Mouse (Mus musculus): ENCODE results near the gene Tdrd5. TPM values are rescaled to one million over a fixed set of nuclear protein-coding genes. Genes with fewer than 3 reads are reported as not detected.

The Tdrd5 gene
- 0.60 and 1.2 TPM in 2 replicates for polyA plus RNA-seq (2015; fragmentation: Nextera tagmentation; extraction: Ambion mirVana)

- Histone ChIP-seq H3K9me3 (ENCODE audit: low read length) (no peaks in the 10 kb centered on the region), H3K4me3 (ENCODE audit: low read depth, low read length) (peak within 1 kb of the TSS; percentile 55), H3K4me2 (replicated peaks; ENCODE audit: low read depth, low read length) (peak within 1 kb of the TSS; percentile 98), H3K9ac (replicated peaks; ENCODE audit: low read depth) (no peak within 1 kb of the TSS), H3K4me1 (ENCODE audit: insufficient read depth, low read depth, low read length) (0 out of 2 replicates have a peak, but pooled peaks cover 3% of the 10 kb centered on the region), H3K27ac (ENCODE audit: low read length) (no peak within 1 kb of the TSS), H3K27me3 (replicated peaks; ENCODE audit: insufficient read depth, low read length) (peaks cover 22% of the 10 kb centered on the region), H3K36me3 (ENCODE audit: insufficient read depth, low read length) (no peaks in the 10 kb centered on the region)
- TF ChIP-seq EP300 (IDR thresholded peaks at IDR 0.05) (no peak), CTCF (IDR thresholded peaks at IDR 0.05) (no peak)
- peak; percentile 34 for DNase-seq (ENCODE audit: low spot score)
- 1% methylated on average over 51 of the region's 85 CpGs for WGBS
- peak; percentile 66 for ATAC-seq
These were observed at the start of gene Tdrd5 for GRCm38 (mm10) chr1:156302911-156303749. TSS of gene Tdrd5 (minus strand) at chr1:156303664.

GRCm38 (mm10) chr1:156352466-156352865 lies 49.0 kb upstream of the Tdrd5 start:
- TF ChIP-seq CTCF (IDR thresholded peaks at IDR 0.05), result no peak
- Histone ChIP-seq H3K9ac (replicated peaks; ENCODE audit: low read depth) (no peak overlapping the region), H3K4me3 (ENCODE audit: low read depth, low read length) (no peak overlapping the region), H3K27me3 (replicated peaks; ENCODE audit: insufficient read depth, low read length) (no peaks in the 10 kb centered on the region), H3K9me3 (ENCODE audit: low read length) (no peaks in the 10 kb centered on the region), H3K4me2 (replicated peaks; ENCODE audit: low read depth, low read length) (no peak overlapping the region), H3K27ac (ENCODE audit: low read length) (no peak overlapping the region), H3K4me1 (ENCODE audit: insufficient read depth, low read depth, low read length) (no peaks in the 10 kb centered on the region), H3K36me3 (ENCODE audit: insufficient read depth, low read length) (no peaks in the 10 kb centered on the region)
- 85% methylated on average over 2 of the region's 2 CpGs for WGBS
- no peak for DNase-seq (ENCODE audit: low spot score)
- ATAC-seq, result no peak

GRCm38 (mm10) chr1:156350441-156350840 lies 47.0 kb upstream of the Tdrd5 start:
- H3K4me2 ChIP-seq (replicated peaks; ENCODE audit: low read depth, low read length), result no peak overlapping the region
- ATAC-seq (no peak), DNase-seq (ENCODE audit: low spot score) (no peak)
- no peak overlapping the region for H3K4me3 ChIP-seq (ENCODE audit: low read depth, low read length)
- H3K36me3 ChIP-seq (ENCODE audit: insufficient read depth, low read length), result no peaks in the 10 kb centered on the region
- 83% methylated on average over 4 of the region's 4 CpGs for WGBS
- H3K27me3 ChIP-seq (replicated peaks; ENCODE audit: insufficient read depth, low read length), result no peaks in the 10 kb centered on the region
- no peaks in the 10 kb centered on the region for H3K9me3 ChIP-seq (ENCODE audit: low read length)
- no peak overlapping the region for H3K27ac ChIP-seq (ENCODE audit: low read length)
- H3K4me1 ChIP-seq (ENCODE audit: insufficient read depth, low read depth, low read length), result no peaks in the 10 kb centered on the region
- TF ChIP-seq CTCF (IDR thresholded peaks at IDR 0.05), result no peak
- TF ChIP-seq EP300 (IDR thresholded peaks at IDR 0.05), result no peak
- H3K9ac ChIP-seq (replicated peaks; ENCODE audit: low read depth), result no peak overlapping the region

GRCm38 (mm10) chr1:156349031-156349430 lies 45.6 kb upstream of the Tdrd5 start:
- DNase-seq (ENCODE audit: low spot score) (no peak), ATAC-seq (no peak)
- Histone ChIP-seq H3K27me3 (replicated peaks; ENCODE audit: insufficient read depth, low read length) (no peaks in the 10 kb centered on the region), H3K9me3 (ENCODE audit: low read length) (no peaks in the 10 kb centered on the region), H3K27ac (ENCODE audit: low read length) (no peak overlapping the region), H3K4me1 (ENCODE audit: insufficient read depth, low read depth, low read length) (no peaks in the 10 kb centered on the region), H3K4me2 (replicated peaks; ENCODE audit: low read depth, low read length) (no peak overlapping the region), H3K9ac (replicated peaks; ENCODE audit: low read depth) (no peak overlapping the region), H3K36me3 (ENCODE audit: insufficient read depth, low read length) (no peaks in the 10 kb centered on the region), H3K4me3 (ENCODE audit: low read depth, low read length) (no peak overlapping the region)
- no peak for TF ChIP-seq EP300 (IDR thresholded peaks at IDR 0.05)
- TF ChIP-seq CTCF (IDR thresholded peaks at IDR 0.05), result no peak
- WGBS, result 58% methylated on average over 4 of the region's 4 CpGs

- no peaks in the 10 kb centered on the region for H3K9me3 ChIP-seq (ENCODE audit: low read length)
- no peak for DNase-seq (ENCODE audit: low spot score)
- H3K27me3 ChIP-seq (replicated peaks; ENCODE audit: insufficient read depth, low read length), result no peaks in the 10 kb centered on the region
- H3K4me1 ChIP-seq (ENCODE audit: insufficient read depth, low read depth, low read length), result no peaks in the 10 kb centered on the region
- TF ChIP-seq EP300 (IDR thresholded peaks at IDR 0.05), result no peak
- TF ChIP-seq CTCF (IDR thresholded peaks at IDR 0.05), result no peak
- no peak overlapping the region for H3K4me2 ChIP-seq (replicated peaks; ENCODE audit: low read depth, low read length)
- 86% methylated on average over 4 of the region's 4 CpGs for WGBS
- no peaks in the 10 kb centered on the region for H3K36me3 ChIP-seq (ENCODE audit: insufficient read depth, low read length)
- no peak overlapping the region for H3K4me3 ChIP-seq (ENCODE audit: low read depth, low read length)
- no peak overlapping the region for H3K9ac ChIP-seq (replicated peaks; ENCODE audit: low read depth)
- no peak overlapping the region for H3K27ac ChIP-seq (ENCODE audit: low read length)
- no peak for ATAC-seq
These were observed 42.2 kb upstream of the Tdrd5 start for GRCm38 (mm10) chr1:156345633-156346032.

GRCm38 (mm10) chr1:156344433-156344832 lies 41.0 kb upstream of the Tdrd5 start:
- Histone ChIP-seq H3K9me3 (ENCODE audit: low read length) (no peaks in the 10 kb centered on the region), H3K4me2 (replicated peaks; ENCODE audit: low read depth, low read length) (no peak overlapping the region), H3K4me1 (ENCODE audit: insufficient read depth, low read depth, low read length) (no peaks in the 10 kb centered on the region), H3K27ac (ENCODE audit: low read length) (no peak overlapping the region), H3K4me3 (ENCODE audit: low read depth, low read length) (no peak overlapping the region), H3K9ac (replicated peaks; ENCODE audit: low read depth) (no peak overlapping the region), H3K36me3 (ENCODE audit: insufficient read depth, low read length) (no peaks in the 10 kb centered on the region), H3K27me3 (replicated peaks; ENCODE audit: insufficient read depth, low read length) (no peaks in the 10 kb centered on the region)
- DNase-seq (ENCODE audit: low spot score), result no peak
- 41% methylated on average over 4 of the region's 4 CpGs for WGBS
- no peak for ATAC-seq
- TF ChIP-seq CTCF (IDR thresholded peaks at IDR 0.05) (no peak), EP300 (IDR thresholded peaks at IDR 0.05) (no peak)

Measured in lung, postnatal 0 days (tissue).